Mouse (Mus musculus): ENCODE measurements around the gene Npdc1.

- TF ChIP-seq CTCF (conservative IDR thresholded peaks at IDR 0.05; ENCODE audit: low read length): no peak
- no peak for TF ChIP-seq POU5F1 (IDR thresholded peaks at IDR 0.05; ENCODE audit: borderline replicate concordance, low read length)
These were observed 41.9 kb downstream of the Npdc1 start for GRCm38 (mm10) chr2:25441067-25441466.

Data from E14TG2a.4 (cell line).